Mouse (Mus musculus) embryonic facial prominence, embryonic 13.5 days (tissue): ENCODE data around the gene Mef2d. TPM values are rescaled to one million over a fixed set of nuclear protein-coding genes. Genes with fewer than 3 reads are reported as not detected.

ENCODE experiments used
- ATAC-seq: fragments of 200-750 bp; cut with Nextera tagmentation; 2 replicates; pipeline ENCODE4 v1.8.0; 2017; ENCODE audit warnings: low read depth; ENCODE audit not compliant: insufficient number of reproducible peaks, insufficient read depth, low FRiP score, low TSS enrichment
- H3K27ac ChIP-seq: fragments of 300-500 bp; sonication (generic); 2 replicates; pipeline ENCODE4 v1.5.1; 2015; ENCODE audit warnings: moderate library complexity, mild to moderate bottlenecking, inconsistent platforms
- H3K27me3 ChIP-seq: fragments of 300-500 bp; sonication (generic); 2 replicates; pipeline ENCODE4 v1.6.1; 2015; ENCODE audit warnings: mild to moderate bottlenecking, inconsistent platforms
- H3K36me3 ChIP-seq: fragments of 300-500 bp; sonication (generic); 2 replicates; pipeline ENCODE4 v1.6.1; 2015; ENCODE audit warnings: mild to moderate bottlenecking, inconsistent platforms
- H3K4me1 ChIP-seq: fragments of 300-500 bp; sonication (generic); 2 replicates; pipeline ENCODE4 v1.6.1; 2015; ENCODE audit warnings: inconsistent platforms
- H3K4me2 ChIP-seq: fragments of 300-500 bp; sonication (generic); 2 replicates; pipeline ENCODE4 v1.6.1; 2015; ENCODE audit warnings: moderate library complexity, mild to moderate bottlenecking, inconsistent platforms
- H3K4me3 ChIP-seq: fragments of 300-500 bp; sonication (generic); 2 replicates; pipeline ENCODE4 v1.5.1; 2015; ENCODE audit warnings: mild to moderate bottlenecking, inconsistent platforms
- H3K9ac ChIP-seq: fragments of 300-500 bp; sonication (generic); 2 replicates; pipeline ENCODE4 v1.6.1; 2015; ENCODE audit warnings: mild to moderate bottlenecking, inconsistent platforms
- H3K9me3 ChIP-seq: fragments of 300-500 bp; sonication (generic); 2 replicates; pipeline ENCODE4 v1.6.1; 2016; ENCODE audit warnings: inconsistent platforms
- WGBS: fragments of 180-500 bp; shearing (Covaris S2); methylation state at CpG from one replicate; pipeline ENCODE4 v1.1.7; 2015; ENCODE audit warnings: mixed read lengths; 5-methylcytosine and 5-hydroxymethylcytosine counted together
- polyA plus RNA-seq: library from polyadenylated mRNA; unstranded; fragments of >200 nt; fragmentation: Nextera tagmentation; extraction: Ambion mirVana; gene quantifications from 2 replicates; pipeline ENCODE4 v1.2.1, GENCODE M21; 2015

The Mef2d gene
- polyA plus RNA-seq = 18.1 and 18.2 TPM in 2 replicates

DNA sequence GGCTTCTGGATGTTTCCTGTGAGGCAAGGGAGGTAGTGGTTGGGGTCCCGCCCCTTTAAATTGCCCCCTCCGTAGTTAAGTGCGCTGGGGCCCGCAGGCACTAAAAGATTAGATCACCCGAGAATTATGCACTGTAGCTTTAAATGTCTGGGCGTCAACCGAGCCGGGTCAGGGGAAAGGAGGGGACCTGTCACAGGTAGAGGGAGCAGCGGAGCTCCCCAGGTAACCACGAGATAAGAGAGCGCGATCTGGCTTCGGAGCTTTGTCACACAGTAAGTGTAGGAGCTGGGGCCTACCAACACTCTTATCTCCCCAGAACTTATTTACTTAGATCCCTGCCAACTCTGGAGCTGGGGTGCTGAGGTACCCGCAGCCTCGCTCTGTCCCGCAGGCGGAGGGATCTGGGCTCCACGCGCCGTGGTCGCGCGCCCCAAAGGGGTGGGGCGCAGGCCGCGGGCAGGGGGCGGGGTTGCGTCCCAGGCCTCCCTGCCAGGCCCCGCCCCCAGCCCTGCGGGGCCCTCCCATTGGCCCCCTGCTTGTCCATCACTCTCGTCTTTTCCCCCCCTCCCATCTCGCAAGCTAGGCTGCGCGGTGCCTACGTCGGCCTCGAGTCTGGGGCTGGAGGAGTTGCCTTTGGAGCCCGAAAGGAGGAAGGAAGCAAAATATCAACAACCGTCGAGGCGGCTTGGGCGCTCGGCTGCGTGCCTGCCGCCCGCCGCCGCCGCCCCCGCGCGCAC is at the start of gene Mef2d:
TSS of gene Mef2d (plus strand) at position 586 of the 737 bp plus-strand sequence.
- Histone ChIP-seq H3K4me1 (peaks cover 77% of the 10 kb centered on the region), H3K4me2 (peak within 1 kb of the TSS; percentile 94), H3K9me3 (no peaks in the 10 kb centered on the region), H3K9ac (peak within 1 kb of the TSS; percentile 92), H3K27ac (peak within 1 kb of the TSS; percentile 99), H3K36me3 (0 out of 2 replicates have a peak, but pooled peaks cover 3% of the 10 kb centered on the region), H3K4me3 (peak within 1 kb of the TSS; percentile 98), H3K27me3 (no peaks in the 10 kb centered on the region)
- under 1% methylated on average over 47 of the region's 52 CpGs for WGBS
- peak; percentile 80 for ATAC-seq

- ATAC-seq = no peak
- Histone ChIP-seq H3K27ac (no peak overlapping the region), H3K36me3 (peaks cover 90% of the 10 kb centered on the region), H3K4me2 (no peak overlapping the region), H3K27me3 (no peaks in the 10 kb centered on the region), H3K9me3 (no peaks in the 10 kb centered on the region), H3K4me3 (no peak overlapping the region), H3K4me1 (no peaks in the 10 kb centered on the region), H3K9ac (no peak overlapping the region)
- WGBS = 80% methylated on average over 5 of the region's 5 CpGs
Measured at GRCm38 (mm10) chr3:88094126-88094525, 48.0 kb upstream of the Mef2d start.

GRCm38 (mm10) chr3:88097666-88098065 is 44.5 kb upstream of the Mef2d start:
- no peak for ATAC-seq
- 85% methylated on average over 6 of the region's 6 CpGs for WGBS
- Histone ChIP-seq H3K9me3 (no peaks in the 10 kb centered on the region), H3K4me3 (no peak overlapping the region), H3K36me3 (peaks cover 88% of the 10 kb centered on the region), H3K27ac (no peak overlapping the region), H3K4me2 (no peak overlapping the region), H3K9ac (no peak overlapping the region), H3K27me3 (no peaks in the 10 kb centered on the region), H3K4me1 (no peaks in the 10 kb centered on the region)

GRCm38 (mm10) chr3:88100251-88100650 is 41.9 kb upstream of the Mef2d start:
- 81% methylated on average over 3 of the region's 3 CpGs for WGBS
- Histone ChIP-seq H3K4me2 (no peak overlapping the region), H3K9ac (no peak overlapping the region), H3K36me3 (peaks cover 89% of the 10 kb centered on the region), H3K9me3 (no peaks in the 10 kb centered on the region), H3K4me1 (no peaks in the 10 kb centered on the region), H3K27ac (no peak overlapping the region; the same call in 1 of the 2 replicates), H3K4me3 (no peak overlapping the region), H3K27me3 (no peaks in the 10 kb centered on the region)
- ATAC-seq = no peak

- Histone ChIP-seq H3K36me3 (peaks cover 94% of the 10 kb centered on the region), H3K27me3 (no peaks in the 10 kb centered on the region), H3K4me1 (no peaks in the 10 kb centered on the region), H3K27ac (no peak overlapping the region), H3K4me2 (no peak overlapping the region), H3K4me3 (no peak overlapping the region), H3K9ac (no peak overlapping the region), H3K9me3 (no peaks in the 10 kb centered on the region)
- ATAC-seq = no peak
- WGBS = 89% methylated on average over 7 of the region's 7 CpGs
Measured at GRCm38 (mm10) chr3:88101736-88102135, 40.4 kb upstream of the Mef2d start.

- no peaks in the 10 kb centered on the region for H3K4me1 ChIP-seq
- no peaks in the 10 kb centered on the region for H3K27me3 ChIP-seq
- 89% methylated on average over 6 of the region's 6 CpGs for WGBS
- ATAC-seq = no peak
- no peak overlapping the region for H3K4me2 ChIP-seq
- H3K27ac ChIP-seq = 0 out of 2 replicates have a peak overlapping the region, but pooled peaks have one; percentile 28
- no peak overlapping the region for H3K4me3 ChIP-seq
- H3K36me3 ChIP-seq = peaks cover 93% of the 10 kb centered on the region
- H3K9me3 ChIP-seq = no peaks in the 10 kb centered on the region
- 0 out of 2 replicates have a peak overlapping the region, but pooled peaks have one; percentile 21 for H3K9ac ChIP-seq
Measured at GRCm38 (mm10) chr3:88102196-88102595, 40.0 kb upstream of the Mef2d start.

- 0 out of 2 replicates have a peak overlapping the region, but pooled peaks have one; percentile 28 for H3K27ac ChIP-seq
- 0 out of 2 replicates have a peak overlapping the region, but pooled peaks have one; percentile 36 for H3K9ac ChIP-seq
- H3K27me3 ChIP-seq = no peaks in the 10 kb centered on the region
- H3K9me3 ChIP-seq = no peaks in the 10 kb centered on the region
- H3K4me1 ChIP-seq = no peaks in the 10 kb centered on the region
- no peak overlapping the region for H3K4me2 ChIP-seq
- 79% methylated on average over 6 of the region's 6 CpGs for WGBS
- no peak for ATAC-seq
- H3K36me3 ChIP-seq = peaks cover 93% of the 10 kb centered on the region
- H3K4me3 ChIP-seq = no peak overlapping the region
Measured at GRCm38 (mm10) chr3:88102611-88103010, 39.6 kb upstream of the Mef2d start.

GRCm38 (mm10) chr3:88106126-88106525 is 36.0 kb upstream of the Mef2d start:
- H3K4me1 ChIP-seq = no peaks in the 10 kb centered on the region
- H3K27ac ChIP-seq = no peak overlapping the region
- ATAC-seq = no peak
- H3K9me3 ChIP-seq = no peaks in the 10 kb centered on the region
- no peak overlapping the region for H3K4me2 ChIP-seq
- no peak overlapping the region for H3K9ac ChIP-seq
- H3K27me3 ChIP-seq = no peaks in the 10 kb centered on the region
- 87% methylated on average over 4 of the region's 4 CpGs for WGBS
- no peak overlapping the region for H3K4me3 ChIP-seq
- peaks cover 96% of the 10 kb centered on the region for H3K36me3 ChIP-seq

GRCm38 (mm10) chr3:88109126-88109525 is 33.0 kb upstream of the Mef2d start:
- peaks cover 96% of the 10 kb centered on the region for H3K36me3 ChIP-seq
- 93% methylated on average over 6 of the region's 6 CpGs for WGBS

GRCm38 (mm10) chr3:88114396-88114795 is 27.8 kb upstream of the Mef2d start:
- Histone ChIP-seq H3K9ac (no peak overlapping the region), H3K36me3 (peaks cover 98% of the 10 kb centered on the region), H3K9me3 (no peaks in the 10 kb centered on the region), H3K4me1 (no peaks in the 10 kb centered on the region), H3K4me2 (no peak overlapping the region), H3K27me3 (no peaks in the 10 kb centered on the region), H3K4me3 (no peak overlapping the region), H3K27ac (no peak overlapping the region)
- WGBS = 92% methylated on average over 12 of the region's 12 CpGs
- no peak for ATAC-seq

More at GRCm38 (mm10) chr3:88109126-88109525, 33.0 kb upstream of the Mef2d start:
- Histone ChIP-seq H3K4me3 (no peak overlapping the region), H3K9me3 (no peaks in the 10 kb centered on the region), H3K4me2 (no peak overlapping the region), H3K27ac (no peak overlapping the region), H3K4me1 (no peaks in the 10 kb centered on the region), H3K27me3 (no peaks in the 10 kb centered on the region), H3K9ac (no peak overlapping the region)
- no peak for ATAC-seq

GRCm38 (mm10) chr3:88120117-88120651 is 22.0 kb upstream of the Mef2d start:
- H3K4me3 ChIP-seq = no peak overlapping the region
- WGBS = 88% methylated on average over 19 of the region's 19 CpGs
- no peak for ATAC-seq
- H3K9me3 ChIP-seq = no peaks in the 10 kb centered on the region
- no peaks in the 10 kb centered on the region for H3K4me1 ChIP-seq
- H3K4me2 ChIP-seq = no peak overlapping the region
- H3K27ac ChIP-seq = no peak overlapping the region
- no peaks in the 10 kb centered on the region for H3K27me3 ChIP-seq
- no peak overlapping the region for H3K9ac ChIP-seq
- peaks cover 58% of the 10 kb centered on the region for H3K36me3 ChIP-seq
